ENCODE assay signal across 12 mouse cellular contexts in genomic region chr13:102545845-102546615, GRCm38 (mm10).
A peak's percentile ranks its signal among the peaks of the same experiment; 100 is the strongest.
DNase-seq lines count a peak whose midpoint lies in the region; ATAC-seq and TF ChIP-seq lines count a peak whose summit lies in the region.
"Had no signal": no experiment of that assay in that cellular context is flagged by ENCODE, and none has a peak within 500 bp of the region (broad histone marks: within the 10 kb centered on the region; RNA-seq: fewer than 3 reads in every experiment).

No protein-coding gene starts in this region.

- DNase-seq in forebrain, postnatal 0 days: peak; percentile 26
- no peak for DNase-seq in forebrain, embryonic 11.5 days (ENCODE audit: low spot score)
- DNase-seq in embryo, embryonic 9.5 days (ENCODE audit: extremely low spot score): peak; percentile 51
- DNase-seq in midbrain, postnatal 0 days (ENCODE audit: low spot score): peak; percentile 8
- DNase-seq in natural killer cell, adult 2 months (ENCODE audit: low spot score in 2 of 2): no peak
- no peak for DNase-seq in heart, postnatal 10 days
- DNase-seq: cerebellum, adult 9-10 months; gastrocnemius, postnatal 10 days; layer of hippocampus, adult 9-11 months; liver, postnatal 0 days had no signal

- no peak overlapping the region for H3K4me3 ChIP-seq in forebrain, postnatal 0 days (ENCODE audit: low read depth, low read length)
- H3K4me3 ChIP-seq in forebrain, embryonic 11.5 days (ENCODE audit: low read depth, low read length): no peak overlapping the region
- H3K4me3 ChIP-seq in kidney, embryonic 15.5 days (replicated peaks): no peak overlapping the region
- H3K4me3 ChIP-seq in midbrain, postnatal 0 days (ENCODE audit: low read depth, low read length): no peak overlapping the region

- H3K4me1 ChIP-seq in forebrain, postnatal 0 days (ENCODE audit: insufficient read depth): no peaks in the 10 kb centered on the region
- 0 out of 2 replicates have a peak, but pooled peaks cover 3% of the 10 kb centered on the region for H3K4me1 ChIP-seq in forebrain, embryonic 11.5 days (replicated peaks; ENCODE audit: control insufficient read depth, insufficient read depth, low read length)
- H3K4me1 ChIP-seq in kidney, embryonic 15.5 days: peaks cover 11% of the 10 kb centered on the region
- no peaks in the 10 kb centered on the region; the same call in 1 of the 2 replicates for H3K4me1 ChIP-seq in midbrain, postnatal 0 days (ENCODE audit: insufficient read depth, low read length)

- no peak overlapping the region for H3K9ac ChIP-seq in forebrain, postnatal 0 days
- H3K9ac ChIP-seq in forebrain, embryonic 11.5 days (ENCODE audit: low read length): no peak overlapping the region
- no peak overlapping the region for H3K9ac ChIP-seq in kidney, embryonic 15.5 days
- no peak overlapping the region for H3K9ac ChIP-seq in midbrain, postnatal 0 days (replicated peaks; ENCODE audit: low read length, poor library complexity, severe bottlenecking)
- H3K9ac ChIP-seq: liver, postnatal 0 days had no signal

- H3K4me2 ChIP-seq in forebrain, postnatal 0 days (ENCODE audit: low read depth): no peak overlapping the region
- no peak overlapping the region for H3K4me2 ChIP-seq in forebrain, embryonic 11.5 days (ENCODE audit: low read depth, low read length, severe bottlenecking)
- 0 out of 2 replicates have a peak overlapping the region, but pooled peaks have one; percentile 24 for H3K4me2 ChIP-seq in kidney, embryonic 15.5 days
- H3K4me2 ChIP-seq in midbrain, postnatal 0 days (ENCODE audit: low read depth, low read length, poor library complexity, severe bottlenecking): no peak overlapping the region

- 46% methylated on average over 17 of the region's 17 CpGs for WGBS in forebrain, postnatal 0 days
- WGBS in forebrain, embryonic 11.5 days: 70% methylated on average over 17 of the region's 17 CpGs
- 37% methylated on average over 17 of the region's 17 CpGs for WGBS in kidney, embryonic 15.5 days
- 67% methylated on average over 17 of the region's 17 CpGs for whole genome bisulfite sequencing in midbrain, postnatal 0 days

- peak; percentile 58; the same call in 1 of the 2 replicates for ATAC-seq in forebrain, postnatal 0 days
- ATAC-seq in forebrain, embryonic 11.5 days (replicated peaks; ENCODE audit: low FRiP score): no peak
- peak; percentile 88 for ATAC-seq in kidney, embryonic 15.5 days (replicated peaks; ENCODE audit: low FRiP score)
- ATAC-seq in midbrain, postnatal 0 days (ENCODE audit: low FRiP score): no peak
- no peak for ATAC-seq in megakaryocyte-erythroid progenitor cell, adult 5-6 weeks (replicated peaks; ENCODE audit: low FRiP score, low TSS enrichment, poor library complexity, severe bottlenecking)
- ATAC-seq: liver, postnatal 0 days had no signal

- H3K27me3 ChIP-seq in forebrain, postnatal 0 days (ENCODE audit: insufficient read depth, low read length): no peaks in the 10 kb centered on the region
- no peaks in the 10 kb centered on the region for H3K27me3 ChIP-seq in forebrain, embryonic 11.5 days (ENCODE audit: control insufficient read depth, insufficient read depth, low read length)
- H3K27me3 ChIP-seq in kidney, embryonic 15.5 days: peaks cover 5% of the 10 kb centered on the region; the same call in 1 of the 2 replicates
- H3K27me3 ChIP-seq in midbrain, postnatal 0 days (ENCODE audit: insufficient read depth, low read length): no peaks in the 10 kb centered on the region

- H3K9me3 ChIP-seq in forebrain, postnatal 0 days (ENCODE audit: low read length): no peaks in the 10 kb centered on the region
- no peaks in the 10 kb centered on the region for H3K9me3 ChIP-seq in forebrain, embryonic 11.5 days (ENCODE audit: control insufficient read depth, low read length)
- H3K9me3 ChIP-seq in kidney, embryonic 15.5 days (replicated peaks): no peaks in the 10 kb centered on the region
- H3K9me3 ChIP-seq in midbrain, postnatal 0 days (ENCODE audit: low read length): no peaks in the 10 kb centered on the region

- no peak overlapping the region for H3K27ac ChIP-seq in forebrain, postnatal 0 days (ENCODE audit: low read depth, low read length)
- H3K27ac ChIP-seq in forebrain, embryonic 11.5 days (ENCODE audit: low read depth, low read length): no peak overlapping the region
- no peak overlapping the region for H3K27ac ChIP-seq in kidney, embryonic 15.5 days
- no peak overlapping the region for H3K27ac ChIP-seq in midbrain, postnatal 0 days (ENCODE audit: low read depth, low read length)

- intact Hi-C loops in heart, postnatal 10 days (cut with DNase I): no loop called here

- TF ChIP-seq CTCF in forebrain, postnatal 0 days (IDR thresholded peaks at IDR 0.05; ENCODE audit: low read depth): no peak
- no peak for TF ChIP-seq CTCF in midbrain, postnatal 0 days (IDR thresholded peaks at IDR 0.05)

- H3K36me3 ChIP-seq in forebrain, postnatal 0 days (ENCODE audit: insufficient read depth): no peaks in the 10 kb centered on the region
- no peaks in the 10 kb centered on the region for H3K36me3 ChIP-seq in forebrain, embryonic 11.5 days (ENCODE audit: control insufficient read depth, insufficient read depth, low read length)
- no peaks in the 10 kb centered on the region for H3K36me3 ChIP-seq in kidney, embryonic 15.5 days
- no peaks in the 10 kb centered on the region for H3K36me3 ChIP-seq in midbrain, postnatal 0 days (ENCODE audit: insufficient read depth, low read length)

Comparison
In these comparisons a context has a peak if more than half of its experiments do, and no peak if none do; other contexts are left out.
1. ATAC-seq: peak in forebrain, postnatal 0 days (single experiment) and kidney, embryonic 15.5 days (single experiment); none in forebrain, embryonic 11.5 days (single experiment), midbrain, postnatal 0 days (single experiment) and megakaryocyte-erythroid progenitor cell, adult 5-6 weeks (single experiment).
2. DNase-seq: peak in forebrain, postnatal 0 days (single experiment), embryo, embryonic 9.5 days (single experiment) and midbrain, postnatal 0 days (single experiment); none in forebrain, embryonic 11.5 days (single experiment), natural killer cell, adult 2 months (0 of 2) and heart, postnatal 10 days (0 of 2).